Mouse (Mus musculus) forebrain, embryonic 15.5 days (tissue): ENCODE measurements around the gene Sertad2. TPM values are rescaled to one million over a fixed set of nuclear protein-coding genes. Genes with fewer than 3 reads are reported as not detected.

Experiments
- ATAC-seq: fragments of 200-750 bp; cut with Nextera tagmentation; replicated peaks from 2 replicates; pipeline ENCODE4 v1.8.0; 2017; ENCODE audit warnings: mild to moderate bottlenecking, moderate TSS enrichment, moderate library complexity
- H3K27ac ChIP-seq: fragments of 300-500 bp; sonication (generic); replicated peaks from 2 replicates; pipeline ENCODE4 v1.5.1; 2015; ENCODE audit warnings: mild to moderate bottlenecking, inconsistent platforms
- H3K27me3 ChIP-seq: fragments of 300-500 bp; sonication (generic); 2 replicates; pipeline ENCODE4 v1.6.1; 2015; ENCODE audit warnings: inconsistent platforms
- H3K36me3 ChIP-seq: fragments of 300-500 bp; sonication (generic); 2 replicates; pipeline ENCODE4 v1.6.1; 2015; ENCODE audit warnings: mild to moderate bottlenecking, inconsistent platforms
- H3K4me1 ChIP-seq: fragments of 300-500 bp; sonication (generic); 2 replicates; pipeline ENCODE4 v1.6.1; 2015; ENCODE audit warnings: inconsistent platforms
- H3K4me2 ChIP-seq: fragments of 300-500 bp; sonication (generic); replicated peaks from 2 replicates; pipeline ENCODE4 v1.6.1; 2015; ENCODE audit warnings: mild to moderate bottlenecking, inconsistent platforms
- H3K4me3 ChIP-seq: fragments of 300-500 bp; sonication (generic); 2 replicates; pipeline ENCODE4 v1.5.1; 2015; ENCODE audit warnings: mild to moderate bottlenecking, inconsistent platforms
- H3K9ac ChIP-seq: fragments of 300-500 bp; sonication (generic); replicated peaks from 2 replicates; pipeline ENCODE4 v1.6.1; 2015; ENCODE audit warnings: mild to moderate bottlenecking, inconsistent platforms
- H3K9me3 ChIP-seq: fragments of 300-500 bp; sonication (generic); 2 replicates; pipeline ENCODE4 v1.6.1; 2016; ENCODE audit warnings: inconsistent platforms
- WGBS: fragments of 180-500 bp; shearing (Covaris S2); methylation state at CpG from one replicate; pipeline ENCODE4 v1.1.7; 2015; ENCODE audit warnings: mixed read lengths; 5-methylcytosine and 5-hydroxymethylcytosine counted together
- polyA plus RNA-seq: library from polyadenylated mRNA; unstranded; fragments of >200 nt; fragmentation: Nextera tagmentation; extraction: Ambion mirVana; gene quantifications from 2 replicates; pipeline ENCODE4 v1.2.1, GENCODE M21; 2015

Gene Sertad2
- polyA plus RNA-seq, 1 experiment from 2014 or later, result 36.2 TPM

DNA sequence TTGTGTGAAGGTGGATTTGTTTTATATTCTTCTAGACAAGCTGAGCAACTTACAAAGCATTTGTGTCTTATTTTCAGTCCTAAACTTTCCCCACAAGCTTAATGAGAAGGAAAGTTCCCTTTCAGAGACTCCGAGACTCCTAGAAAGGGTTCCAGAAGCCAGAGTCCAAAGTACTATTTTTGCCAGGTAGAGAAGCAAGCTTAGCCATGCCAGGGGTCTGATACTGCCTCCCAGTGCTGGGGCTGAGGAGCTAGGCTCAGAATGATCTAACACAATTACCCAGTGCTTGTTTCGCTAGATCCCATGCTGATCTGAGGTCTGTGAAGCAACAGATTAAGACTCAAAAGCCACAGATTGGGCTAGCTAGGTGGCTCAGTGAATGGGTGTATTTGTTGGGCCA is 84.1 kb downstream of the Sertad2 start:
- ATAC-seq, result no peak
- H3K9me3 ChIP-seq, result no peaks in the 10 kb centered on the region
- no peak overlapping the region for H3K4me3 ChIP-seq
- peaks cover 5% of the 10 kb centered on the region; the same call in 1 of the 2 replicates for H3K4me1 ChIP-seq
- H3K36me3 ChIP-seq, result no peaks in the 10 kb centered on the region
- H3K9ac ChIP-seq, result no peak overlapping the region
- H3K27ac ChIP-seq, result no peak overlapping the region
- H3K27me3 ChIP-seq, result no peaks in the 10 kb centered on the region
- no peak overlapping the region for H3K4me2 ChIP-seq
- 65% methylated on average over 2 of the region's 2 CpGs for WGBS

GRCm38 (mm10) chr11:20628216-20628615 is 85.2 kb downstream of the Sertad2 start:
- H3K4me3 ChIP-seq, result no peak overlapping the region
- peaks cover 11% of the 10 kb centered on the region for H3K4me1 ChIP-seq
- H3K36me3 ChIP-seq, result no peaks in the 10 kb centered on the region
- no peak for ATAC-seq
- no peak overlapping the region for H3K4me2 ChIP-seq
- H3K27me3 ChIP-seq, result no peaks in the 10 kb centered on the region
- no peak overlapping the region for H3K27ac ChIP-seq
- no peak overlapping the region for H3K9ac ChIP-seq
- WGBS, result 53% methylated on average over 2 of the region's 2 CpGs
- H3K9me3 ChIP-seq, result no peaks in the 10 kb centered on the region

DNA sequence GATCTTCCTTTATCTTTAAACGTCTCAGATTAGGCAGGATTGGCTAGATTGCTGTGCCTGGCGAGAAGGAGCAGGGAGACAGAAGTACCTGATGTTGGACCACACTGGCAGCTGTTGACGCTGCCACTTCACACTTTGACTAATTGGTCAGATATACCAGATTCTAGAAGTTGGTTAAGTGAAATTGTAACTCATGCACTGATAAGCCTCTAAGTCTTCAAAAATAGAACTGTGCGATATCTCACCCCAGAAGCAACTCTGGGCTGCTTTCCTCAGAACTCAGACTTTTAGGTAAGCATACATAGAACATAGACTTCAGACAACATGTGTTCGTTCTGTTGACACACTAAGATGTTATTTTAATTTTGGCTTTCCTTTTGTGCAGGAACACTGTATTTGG is 86.6 kb downstream of the Sertad2 start:
- H3K27me3 ChIP-seq, result no peaks in the 10 kb centered on the region
- no peaks in the 10 kb centered on the region for H3K36me3 ChIP-seq
- H3K27ac ChIP-seq, result no peak overlapping the region
- no peak overlapping the region for H3K4me2 ChIP-seq
- H3K9me3 ChIP-seq, result no peaks in the 10 kb centered on the region
- H3K4me3 ChIP-seq, result no peak overlapping the region
- 90% methylated on average over 5 of the region's 5 CpGs for WGBS
- no peak overlapping the region for H3K9ac ChIP-seq
- H3K4me1 ChIP-seq, result peaks cover 19% of the 10 kb centered on the region
- no peak for ATAC-seq

DNA sequence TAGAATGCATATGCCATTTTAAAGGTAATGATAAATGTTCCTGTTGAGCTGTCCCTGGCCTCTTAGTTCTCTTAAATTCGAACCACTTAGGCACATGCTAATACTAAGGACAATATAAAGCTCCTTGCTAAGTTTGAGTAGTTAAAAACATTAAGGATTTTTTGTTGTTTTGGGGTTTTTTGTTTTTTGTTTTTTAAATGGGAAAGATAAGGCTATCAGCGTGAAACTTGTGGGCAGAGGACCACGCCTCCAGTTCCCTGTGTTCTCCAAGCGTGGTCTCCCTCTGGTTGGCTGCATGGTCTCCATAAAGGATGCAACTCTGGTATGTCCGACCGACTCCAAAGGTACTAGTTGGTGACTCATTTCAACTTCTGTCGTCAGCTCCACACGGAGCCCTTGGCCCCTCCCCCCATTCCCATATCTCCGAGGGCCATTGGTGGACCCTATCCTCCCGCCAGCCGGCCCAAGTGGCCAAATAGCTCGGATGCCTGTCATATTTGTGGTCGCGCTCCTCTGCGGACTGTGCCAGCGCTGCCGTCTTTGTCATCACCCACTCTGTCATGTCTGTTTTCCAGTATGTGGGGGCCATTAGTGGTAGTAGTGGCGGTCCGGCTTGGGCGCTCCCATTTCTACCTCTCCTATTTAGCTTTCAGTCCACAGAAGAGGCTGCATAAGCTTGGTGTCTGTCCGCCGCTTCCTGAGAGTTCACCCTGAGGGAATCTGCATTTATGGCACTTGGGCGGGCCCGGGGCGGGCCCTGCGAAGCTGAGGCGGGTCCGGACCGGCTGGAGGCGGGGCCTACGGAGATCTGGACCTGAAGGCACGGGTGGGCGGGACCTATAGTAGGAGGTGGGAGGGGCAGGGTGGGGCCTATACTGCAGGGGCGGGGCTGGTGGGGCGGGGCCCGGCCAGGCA is 88.2 kb downstream of the Sertad2 start:
- Histone ChIP-seq H3K4me3 (peak overlapping the region; percentile 79), H3K9ac (peak overlapping the region; percentile 82), H3K9me3 (no peaks in the 10 kb centered on the region), H3K36me3 (no peaks in the 10 kb centered on the region), H3K4me1 (peaks cover 32% of the 10 kb centered on the region), H3K27me3 (no peaks in the 10 kb centered on the region), H3K27ac (peak overlapping the region; percentile 89), H3K4me2 (peak overlapping the region; percentile 84)
- 3% methylated on average over 35 of the region's 36 CpGs for WGBS
- peak; percentile 92 for ATAC-seq

- Histone ChIP-seq H3K27ac (peak overlapping the region; percentile 89), H3K9ac (peak overlapping the region; percentile 82), H3K4me1 (peaks cover 32% of the 10 kb centered on the region), H3K27me3 (no peaks in the 10 kb centered on the region), H3K4me2 (peak overlapping the region; percentile 84), H3K4me3 (peak overlapping the region; percentile 79), H3K9me3 (no peaks in the 10 kb centered on the region), H3K36me3 (no peaks in the 10 kb centered on the region)
- peak; percentile 93 for ATAC-seq
- under 1% methylated on average over 62 of the region's 67 CpGs for WGBS
Observed at GRCm38 (mm10) chr11:20631941-20632618, 89.0 kb downstream of the Sertad2 start.

GRCm38 (mm10) chr11:20632619-20632965 is 89.5 kb downstream of the Sertad2 start:
- peak overlapping the region; percentile 84 for H3K4me2 ChIP-seq
- ATAC-seq, result no peak

GRCm38 (mm10) chr11:20634543-20634942 is 91.5 kb downstream of the Sertad2 start:
- Histone ChIP-seq H3K36me3 (no peaks in the 10 kb centered on the region), H3K4me3 (no peak overlapping the region), H3K9ac (no peak overlapping the region), H3K27me3 (no peaks in the 10 kb centered on the region), H3K27ac (no peak overlapping the region), H3K4me2 (no peak overlapping the region), H3K4me1 (peaks cover 32% of the 10 kb centered on the region), H3K9me3 (no peaks in the 10 kb centered on the region)
- ATAC-seq, result no peak
- WGBS, result 73% methylated on average over 1 of the region's 1 CpGs

More at GRCm38 (mm10) chr11:20632619-20632965, 89.5 kb downstream of the Sertad2 start:
- H3K36me3 ChIP-seq, result no peaks in the 10 kb centered on the region
- H3K9ac ChIP-seq, result peak overlapping the region; percentile 82
- H3K27me3 ChIP-seq, result no peaks in the 10 kb centered on the region
- peak overlapping the region; percentile 89 for H3K27ac ChIP-seq
- peaks cover 32% of the 10 kb centered on the region for H3K4me1 ChIP-seq
- under 1% methylated on average over 13 of the region's 13 CpGs for WGBS
- H3K4me3 ChIP-seq, result peak overlapping the region; percentile 79
- H3K9me3 ChIP-seq, result no peaks in the 10 kb centered on the region

- H3K4me2 ChIP-seq, result no peak overlapping the region
- H3K9ac ChIP-seq, result no peak overlapping the region
- H3K27me3 ChIP-seq, result no peaks in the 10 kb centered on the region
- H3K9me3 ChIP-seq, result no peaks in the 10 kb centered on the region
- H3K27ac ChIP-seq, result no peak overlapping the region
- H3K4me1 ChIP-seq, result peaks cover 43% of the 10 kb centered on the region
- H3K36me3 ChIP-seq, result no peaks in the 10 kb centered on the region
- ATAC-seq, result no peak
- WGBS, result 11% methylated on average over 6 of the region's 6 CpGs
- no peak overlapping the region for H3K4me3 ChIP-seq
Observed at GRCm38 (mm10) chr11:20635646-20636045, 92.6 kb downstream of the Sertad2 start.

GRCm38 (mm10) chr11:20636114-20636513 is 93.1 kb downstream of the Sertad2 start:
- no peaks in the 10 kb centered on the region for H3K9me3 ChIP-seq
- H3K9ac ChIP-seq, result no peak overlapping the region
- H3K4me2 ChIP-seq, result no peak overlapping the region
- WGBS, result 51% methylated on average over 4 of the region's 4 CpGs
- peaks cover 45% of the 10 kb centered on the region for H3K4me1 ChIP-seq
- H3K27ac ChIP-seq, result no peak overlapping the region
- no peak for ATAC-seq
- H3K27me3 ChIP-seq, result no peaks in the 10 kb centered on the region
- no peak overlapping the region for H3K4me3 ChIP-seq
- H3K36me3 ChIP-seq, result no peaks in the 10 kb centered on the region

GRCm38 (mm10) chr11:20637060-20637459 is 94.0 kb downstream of the Sertad2 start:
- Histone ChIP-seq H3K36me3 (no peaks in the 10 kb centered on the region), H3K4me3 (no peak overlapping the region), H3K9ac (no peak overlapping the region), H3K27me3 (no peaks in the 10 kb centered on the region), H3K9me3 (no peaks in the 10 kb centered on the region), H3K27ac (no peak overlapping the region), H3K4me2 (no peak overlapping the region), H3K4me1 (peaks cover 42% of the 10 kb centered on the region)
- ATAC-seq, result no peak

- peaks cover 32% of the 10 kb centered on the region for H3K4me1 ChIP-seq
Observed at GRCm38 (mm10) chr11:20638841-20639240, 95.8 kb downstream of the Sertad2 start.

DNA sequence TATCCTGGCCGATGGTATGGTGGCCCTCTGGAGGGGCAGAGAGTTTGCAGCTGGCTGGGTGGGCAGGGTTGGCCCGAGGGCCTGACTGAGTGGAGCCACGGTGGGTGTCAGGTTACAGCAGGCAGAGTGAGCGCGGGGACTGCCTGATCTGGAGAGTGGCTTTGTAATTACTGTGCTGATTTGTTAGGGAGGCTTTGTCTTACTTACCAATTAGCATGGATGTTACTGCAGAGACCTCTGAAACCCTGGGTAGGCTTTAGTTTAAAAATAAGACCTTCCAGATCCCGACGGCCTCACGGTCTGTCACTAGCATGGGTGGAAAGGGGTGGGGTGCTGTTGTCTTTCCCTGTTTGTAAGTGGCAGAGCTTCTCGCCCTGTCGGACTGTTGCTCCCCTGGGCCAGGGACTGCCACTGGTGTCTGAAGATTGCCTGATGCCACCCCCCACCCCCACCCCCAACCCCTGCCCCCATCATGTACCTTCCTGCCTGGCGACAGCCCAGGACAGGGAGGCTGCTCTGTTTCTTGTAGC is 96.9 kb downstream of the Sertad2 start:
- WGBS, result under 1% methylated on average over 11 of the region's 11 CpGs
- Histone ChIP-seq H3K27ac (peak overlapping the region; percentile 56), H3K4me3 (no peak overlapping the region), H3K4me1 (peaks cover 32% of the 10 kb centered on the region), H3K27me3 (no peaks in the 10 kb centered on the region), H3K9me3 (no peaks in the 10 kb centered on the region), H3K36me3 (no peaks in the 10 kb centered on the region), H3K4me2 (peak overlapping the region; percentile 27), H3K9ac (0 out of 2 replicates have a peak overlapping the region, but pooled peaks have one; percentile 8)
- peak; percentile 88 for ATAC-seq

More at GRCm38 (mm10) chr11:20638841-20639240, 95.8 kb downstream of the Sertad2 start:
- Histone ChIP-seq H3K9ac (no peak overlapping the region), H3K27ac (no peak overlapping the region), H3K9me3 (no peaks in the 10 kb centered on the region), H3K4me2 (no peak overlapping the region), H3K36me3 (no peaks in the 10 kb centered on the region), H3K4me3 (no peak overlapping the region), H3K27me3 (no peaks in the 10 kb centered on the region)
- no peak for ATAC-seq
- 26% methylated on average over 3 of the region's 3 CpGs for WGBS
